Mouse (Mus musculus) olfactory bulb, adult 2 months (tissue): ENCODE results near the gene Drd5.

ENCODE experiments used
- CTCF ChIP-seq: fragments of 200-500 bp; IDR thresholded peaks from 2 replicates; pipeline ENCODE4 v1.5.1; 2012; ENCODE audit warnings: low read depth, mild to moderate bottlenecking, low read length, moderate library complexity; ENCODE audit not compliant: insufficient read depth
- POLR2A ChIP-seq: fragments of 200-500 bp; IDR thresholded peaks from 2 replicates; pipeline ENCODE4 v1.6.1; 2012; ENCODE audit warnings: mild to moderate bottlenecking, low read depth, low read length, moderate library complexity; ENCODE audit not compliant: insufficient read depth

- TF ChIP-seq POLR2A = no peak
- no peak for TF ChIP-seq CTCF
Measured at GRCm38 (mm10) chr5:38301761-38302411, 17.3 kb upstream of the Drd5 start.
